Mouse (Mus musculus): ENCODE data around the gene Ppp4r1.

The Ppp4r1 gene

GRCm38 (mm10) chr17:65851749-65852148 is 69.4 kb downstream of the Ppp4r1 start:
- TF ChIP-seq GATA4 (IDR thresholded peaks at IDR 0.05; ENCODE audit: insufficient replicate concordance, low read length): no peak

- no peak for TF ChIP-seq GATA4 (IDR thresholded peaks at IDR 0.05; ENCODE audit: insufficient replicate concordance, low read length)
Observed at GRCm38 (mm10) chr17:65853326-65853725, 71.0 kb downstream of the Ppp4r1 start.

GRCm38 (mm10) chr17:65854006-65854405 is 71.6 kb downstream of the Ppp4r1 start:
- TF ChIP-seq GATA4 (IDR thresholded peaks at IDR 0.05; ENCODE audit: insufficient replicate concordance, low read length): no peak

GRCm38 (mm10) chr17:65857617-65858016 is 75.2 kb downstream of the Ppp4r1 start:
- no peak for TF ChIP-seq GATA4 (IDR thresholded peaks at IDR 0.05; ENCODE audit: insufficient replicate concordance, low read length)

- no peak for TF ChIP-seq GATA4 (IDR thresholded peaks at IDR 0.05; ENCODE audit: insufficient replicate concordance, low read length)
Observed at GRCm38 (mm10) chr17:65862579-65862978, 80.2 kb downstream of the Ppp4r1 start.

GRCm38 (mm10) chr17:65863830-65864229 is 81.5 kb downstream of the Ppp4r1 start:
- no peak for TF ChIP-seq GATA4 (IDR thresholded peaks at IDR 0.05; ENCODE audit: insufficient replicate concordance, low read length)

- no peak for TF ChIP-seq GATA4 (IDR thresholded peaks at IDR 0.05; ENCODE audit: insufficient replicate concordance, low read length)
Observed at GRCm38 (mm10) chr17:65864742-65865141, 82.4 kb downstream of the Ppp4r1 start.

GRCm38 (mm10) chr17:65865265-65865664 is 82.9 kb downstream of the Ppp4r1 start:
- no peak for TF ChIP-seq GATA4 (IDR thresholded peaks at IDR 0.05; ENCODE audit: insufficient replicate concordance, low read length)

- TF ChIP-seq GATA4 (IDR thresholded peaks at IDR 0.05; ENCODE audit: insufficient replicate concordance, low read length): peak; percentile 99
Observed at GRCm38 (mm10) chr17:65866201-65866600, 83.8 kb downstream of the Ppp4r1 start.

- no peak for TF ChIP-seq GATA4 (IDR thresholded peaks at IDR 0.05; ENCODE audit: insufficient replicate concordance, low read length)
Observed at GRCm38 (mm10) chr17:65867996-65868395, 85.6 kb downstream of the Ppp4r1 start.

- TF ChIP-seq GATA4 (IDR thresholded peaks at IDR 0.05; ENCODE audit: insufficient replicate concordance, low read length): no peak
Observed at GRCm38 (mm10) chr17:65869720-65870119, 87.3 kb downstream of the Ppp4r1 start.

GRCm38 (mm10) chr17:65870146-65870545 is 87.8 kb downstream of the Ppp4r1 start:
- no peak for TF ChIP-seq GATA4 (IDR thresholded peaks at IDR 0.05; ENCODE audit: insufficient replicate concordance, low read length)

GRCm38 (mm10) chr17:65871641-65872041 is 89.3 kb downstream of the Ppp4r1 start:
- TF ChIP-seq GATA4 (IDR thresholded peaks at IDR 0.05; ENCODE audit: insufficient replicate concordance, low read length): no peak

GRCm38 (mm10) chr17:65872051-65872450 is 89.7 kb downstream of the Ppp4r1 start:
- no peak for TF ChIP-seq GATA4 (IDR thresholded peaks at IDR 0.05; ENCODE audit: insufficient replicate concordance, low read length)

- no peak for TF ChIP-seq GATA4 (IDR thresholded peaks at IDR 0.05; ENCODE audit: insufficient replicate concordance, low read length)
Observed at GRCm38 (mm10) chr17:65872652-65873051, 90.3 kb downstream of the Ppp4r1 start.

- no peak for TF ChIP-seq GATA4 (IDR thresholded peaks at IDR 0.05; ENCODE audit: insufficient replicate concordance, low read length)
Observed at GRCm38 (mm10) chr17:65873156-65873555, 90.8 kb downstream of the Ppp4r1 start.

GRCm38 (mm10) chr17:65873834-65874233 is 91.5 kb downstream of the Ppp4r1 start:
- TF ChIP-seq GATA4 (IDR thresholded peaks at IDR 0.05; ENCODE audit: insufficient replicate concordance, low read length): no peak

- no peak for TF ChIP-seq GATA4 (IDR thresholded peaks at IDR 0.05; ENCODE audit: insufficient replicate concordance, low read length)
Observed at GRCm38 (mm10) chr17:65877026-65877425, 94.7 kb downstream of the Ppp4r1 start.
